Mouse (Mus musculus): ENCODE data around the gene 4933402J07Rik.

GRCm38 (mm10) chr8:87569203-87569602 is 5.5 kb downstream of the 4933402J07Rik start:
- no peak for TF ChIP-seq CTCF (IDR thresholded peaks at IDR 0.05; ENCODE audit: low read depth, low read length)
- no peak for TF ChIP-seq POLR2A (IDR thresholded peaks at IDR 0.05; ENCODE audit: borderline replicate concordance, low read depth, low read length)
